Mouse (Mus musculus): Measurements from ENCODE around the gene Cldn14.

GRCm38 (mm10) chr16:93890948-93891604 is 117.6 kb downstream of the Cldn14 start:
- TF ChIP-seq CTCF (IDR thresholded peaks at IDR 0.05; ENCODE audit: control insufficient read depth, insufficient read depth, insufficient read length), result no peak
- no peak for TF ChIP-seq USF1 (IDR thresholded peaks at IDR 0.05; ENCODE audit: low read depth)
- no peak for TF ChIP-seq FOSL1 (IDR thresholded peaks at IDR 0.05; ENCODE audit: insufficient read depth, low read length, poor library complexity, severe bottlenecking)
- TF ChIP-seq MYOG (IDR thresholded peaks at IDR 0.05; ENCODE audit: control insufficient read depth, extremely low read depth, insufficient read length), result no peak
- TF ChIP-seq CEBPB (IDR thresholded peaks at IDR 0.05; ENCODE audit: low read depth), result no peak
- TF ChIP-seq MYOD1 (IDR thresholded peaks at IDR 0.05; ENCODE audit: control insufficient read depth, insufficient read length, low read depth), result no peak
- TF ChIP-seq MAX (IDR thresholded peaks at IDR 0.05), result no peak

Measured in C2C12 (cell line).